Mouse (Mus musculus) thymus, postnatal 4 days (tissue): ENCODE measurements around the gene Ino80d.

Experiments used
- DNase-seq: peaks from one replicate; pipeline ENCODE4 v3.0.0; 2021

Ino80d gene

DNA sequence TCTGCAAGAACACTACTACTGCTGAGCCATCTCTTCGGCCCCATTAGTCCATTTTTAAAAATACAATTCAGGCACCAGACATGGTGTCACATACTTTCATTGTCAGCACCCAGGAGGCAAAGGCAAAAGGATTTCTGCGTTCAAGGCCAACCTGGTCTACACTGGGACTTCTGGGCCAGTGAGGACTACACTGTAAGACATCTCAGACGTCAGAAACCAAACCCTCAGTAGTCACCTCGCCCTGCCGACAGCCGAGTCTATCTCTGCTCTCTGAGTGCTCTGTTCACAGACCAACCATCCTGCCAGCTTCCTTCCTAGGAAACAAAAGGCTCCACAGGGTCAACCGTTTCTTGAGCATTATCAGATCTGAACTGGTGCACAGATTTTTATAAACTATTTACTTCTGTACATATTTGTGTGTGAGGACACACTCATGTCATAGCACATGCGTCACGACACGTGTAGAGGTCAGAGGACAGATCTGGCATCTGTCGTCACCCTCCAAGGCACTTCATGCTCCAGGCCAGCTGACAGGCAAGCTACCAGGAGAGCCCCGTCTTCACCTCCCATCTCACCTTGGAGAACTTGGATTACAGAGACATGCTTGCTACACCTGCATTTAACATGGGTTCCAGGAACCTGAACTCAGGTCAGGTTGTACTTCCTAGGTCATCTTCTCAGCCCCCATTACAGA lies 11.6 kb downstream of the Ino80d start:
- DNase-seq, result no peak

DNA sequence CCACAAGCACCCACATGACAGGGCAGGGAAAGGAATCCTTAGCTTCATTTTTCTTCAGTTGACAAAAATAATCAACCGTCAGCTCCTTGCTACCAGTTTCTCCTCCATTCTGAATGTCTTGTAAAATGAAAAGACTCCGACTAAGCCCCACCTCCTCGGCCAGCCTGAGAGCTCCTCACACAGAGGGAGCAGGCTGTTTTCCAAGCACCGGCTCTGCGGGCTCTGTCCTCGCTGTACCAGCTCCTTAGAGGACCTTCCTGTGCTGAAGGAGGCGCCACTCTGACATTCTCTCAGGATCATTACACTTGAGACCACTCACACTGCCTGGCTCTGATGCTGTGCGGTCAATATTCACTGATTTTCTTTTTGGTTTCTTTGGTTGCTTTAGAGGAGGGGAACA lies 14.3 kb downstream of the Ino80d start:
- DNase-seq, result no peak

DNA sequence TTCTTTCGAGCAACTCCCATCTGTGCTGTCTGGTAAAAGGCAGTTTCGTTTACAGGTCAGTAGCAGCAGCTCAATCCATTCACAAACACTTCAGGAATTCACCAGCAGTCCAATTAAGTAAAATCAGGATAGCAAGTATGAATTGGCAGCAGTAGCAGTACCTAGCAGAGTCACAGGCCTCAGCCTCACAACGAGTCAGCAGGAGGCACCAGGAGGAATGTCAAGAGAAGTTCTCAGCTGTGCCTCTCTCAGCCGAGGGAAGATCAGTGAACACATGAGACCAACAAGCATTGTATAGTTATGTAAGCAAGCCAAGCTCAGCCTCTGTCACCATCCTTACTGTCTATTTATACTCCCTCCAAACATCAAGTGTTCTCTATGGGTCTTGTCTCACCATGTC lies 15.6 kb downstream of the Ino80d start:
- DNase-seq, result no peak

DNA sequence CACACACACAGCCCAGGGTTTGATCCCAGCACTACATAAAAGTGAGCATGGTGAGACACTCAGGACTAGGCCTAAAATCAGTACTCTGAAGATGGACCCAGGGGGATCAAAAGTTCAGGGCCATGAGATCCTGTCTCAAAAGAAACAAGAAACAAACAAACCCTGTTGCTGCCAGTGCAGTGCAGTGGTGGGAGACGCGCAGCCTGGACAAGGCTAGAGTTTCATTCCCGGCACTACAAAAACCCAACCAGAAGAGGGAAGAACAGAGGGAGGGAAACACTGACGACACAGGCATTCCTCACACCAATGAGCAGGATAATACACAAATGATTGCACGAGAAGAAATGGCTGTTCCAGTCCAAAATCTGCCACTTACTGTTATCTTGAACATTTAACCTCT lies 18.4 kb downstream of the Ino80d start:
- DNase-seq, result no peak

DNA sequence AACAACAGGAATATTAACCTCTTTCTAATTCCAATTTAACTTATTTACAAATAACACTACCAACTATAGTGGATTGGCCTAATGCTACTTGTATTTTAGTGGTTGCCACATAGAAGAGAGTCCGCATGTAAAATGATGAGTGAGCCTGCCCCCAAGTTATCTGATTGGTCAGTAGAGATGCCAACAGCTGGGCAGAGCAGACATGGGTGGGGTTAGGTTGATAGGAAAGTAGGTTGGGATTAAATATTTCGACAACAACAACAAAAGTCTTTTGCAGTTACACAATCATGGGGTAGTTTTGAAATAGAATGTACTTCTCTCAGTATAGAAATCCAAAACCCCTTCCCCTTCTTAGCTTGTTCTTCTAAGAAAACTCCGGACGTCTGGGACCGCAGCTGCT lies 24.7 kb downstream of the Ino80d start:
- DNase-seq, result no peak

DNA sequence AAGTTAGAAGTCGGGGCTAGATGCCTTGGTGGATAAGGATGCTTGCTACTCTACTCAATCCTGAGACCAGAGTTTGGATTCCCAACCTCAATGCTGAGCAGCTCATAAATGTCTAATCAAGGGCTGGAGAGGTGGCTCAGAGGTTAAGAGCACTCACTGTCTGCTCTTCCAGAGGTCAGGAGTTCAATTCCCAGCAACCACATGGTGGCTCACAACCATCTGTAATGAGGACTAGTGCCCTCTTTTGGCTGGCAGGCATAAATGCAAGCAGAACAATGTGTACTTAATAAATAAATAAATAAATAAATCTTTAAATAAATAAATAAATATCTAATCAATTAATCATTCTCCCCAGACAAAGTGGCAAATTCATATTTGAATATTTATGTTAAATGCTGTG lies 25.9 kb downstream of the Ino80d start:
- DNase-seq, result no peak

DNA sequence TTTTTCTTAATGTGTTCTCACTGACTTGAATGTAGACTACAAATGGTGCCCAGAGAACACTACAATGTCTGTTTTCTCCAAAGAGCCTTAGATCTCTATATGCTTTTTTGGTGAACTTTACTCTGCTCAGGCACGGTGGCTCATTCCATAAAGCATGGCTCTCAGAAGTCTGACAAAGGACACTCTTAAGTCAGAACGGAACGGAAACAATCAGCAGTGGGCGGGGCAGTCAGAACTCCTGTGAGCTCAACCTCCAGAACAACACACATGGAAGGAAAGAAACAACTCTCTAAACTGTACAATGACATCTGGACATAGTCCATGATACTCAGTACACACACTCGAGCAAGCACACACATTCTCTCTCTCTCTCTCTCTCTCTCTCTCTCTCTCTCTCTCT lies 34.2 kb downstream of the Ino80d start:
- DNase-seq, result no peak

DNA sequence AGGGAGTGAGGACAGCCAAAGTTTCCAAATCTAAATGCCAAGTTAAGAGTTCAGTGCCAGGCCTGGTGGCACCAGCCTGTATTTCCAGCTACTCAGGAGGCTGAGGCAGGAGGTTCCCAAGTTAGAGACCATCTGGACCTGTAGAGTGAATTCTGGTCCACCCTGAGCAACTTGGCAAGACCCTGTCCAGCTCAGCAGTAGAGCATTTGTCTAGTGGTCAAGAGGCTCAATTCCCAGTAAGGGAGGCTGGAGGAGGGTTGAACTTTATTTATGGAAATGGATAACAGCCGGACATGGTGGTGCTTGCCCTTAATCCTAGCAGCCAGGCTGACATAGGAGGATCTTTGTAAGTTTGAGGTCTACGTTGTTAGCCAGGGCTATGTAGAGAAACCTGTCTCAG lies 38.1 kb downstream of the Ino80d start:
- no peak for DNase-seq

DNA sequence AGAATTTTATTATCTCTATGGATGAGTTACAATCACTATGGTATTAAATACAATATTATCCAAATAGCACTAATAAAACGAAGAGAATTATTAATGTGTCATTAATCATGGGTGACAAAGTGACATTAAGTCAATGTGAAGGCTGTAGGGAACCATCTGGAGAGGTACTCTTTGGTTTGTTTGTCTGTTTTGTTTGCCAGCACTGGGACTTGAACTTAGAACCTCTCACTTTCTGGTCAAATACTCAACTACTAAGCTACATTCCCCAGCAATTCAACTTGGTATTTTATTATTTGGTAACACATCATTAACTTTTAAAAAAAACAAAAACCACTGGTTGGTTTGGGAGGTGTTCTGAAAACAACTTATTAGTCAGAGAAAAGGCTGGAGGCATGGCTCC lies 43.1 kb downstream of the Ino80d start:
- DNase-seq, result no peak

DNA sequence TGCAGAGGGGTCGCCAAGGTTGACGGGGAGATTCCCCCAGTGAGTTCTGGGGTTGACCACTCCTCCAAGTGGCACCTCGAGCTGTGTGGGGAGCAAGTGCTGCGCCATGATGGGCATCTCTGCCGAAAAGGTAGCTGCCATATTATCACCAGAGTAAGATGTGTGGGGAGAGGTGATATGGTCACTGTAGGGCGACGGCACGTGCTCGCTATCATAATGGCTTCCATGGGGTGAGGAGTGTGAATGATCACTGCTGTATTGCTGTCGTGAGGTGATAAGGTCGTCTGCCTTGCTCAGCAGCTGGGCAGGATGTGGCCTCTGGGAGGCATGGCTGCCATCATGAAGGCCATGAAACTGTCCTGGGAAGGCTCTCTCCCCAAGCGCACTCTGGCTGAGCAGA lies 56.1 kb downstream of the Ino80d start:
- no peak for DNase-seq

DNA sequence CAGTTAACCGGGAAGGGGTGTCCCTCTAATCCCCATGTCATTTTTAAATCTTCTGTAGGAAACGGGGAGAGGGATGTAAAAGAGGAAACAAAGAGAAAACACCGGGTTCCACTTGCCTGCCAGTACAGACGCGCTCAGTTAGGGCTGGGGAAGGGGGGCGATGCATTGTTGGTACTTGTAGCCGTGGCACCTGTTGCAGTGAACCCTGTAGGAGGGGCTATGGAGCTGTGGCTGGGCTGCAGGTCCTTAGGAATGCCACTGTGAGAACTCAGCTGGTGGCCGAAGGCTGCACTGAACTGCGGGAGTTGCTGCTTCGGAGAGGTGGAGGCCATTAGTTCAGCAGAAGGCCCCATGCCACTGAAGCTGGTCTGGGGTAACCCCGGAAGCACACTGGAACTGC lies 56.6 kb downstream of the Ino80d start:
- DNase-seq, result no peak

DNA sequence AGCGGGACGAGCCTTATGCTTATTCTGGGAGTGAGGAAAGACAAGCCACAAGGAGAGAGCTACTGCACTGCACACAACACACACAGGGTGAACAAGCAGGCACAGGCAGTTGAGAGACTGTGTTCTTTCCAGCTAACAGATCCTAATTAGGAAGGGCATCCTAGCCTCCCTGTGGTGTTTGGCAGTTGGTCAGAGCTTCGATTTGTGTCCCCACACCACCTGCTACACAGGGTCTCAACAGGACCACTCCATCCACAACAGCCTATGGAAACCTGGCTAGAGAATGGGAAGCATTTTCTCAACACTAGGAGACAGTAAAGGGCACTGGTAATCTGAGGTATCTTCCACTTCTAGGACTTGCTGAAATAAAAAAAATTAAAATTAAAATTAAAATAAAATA lies 57.1 kb downstream of the Ino80d start:
- no peak for DNase-seq

DNA sequence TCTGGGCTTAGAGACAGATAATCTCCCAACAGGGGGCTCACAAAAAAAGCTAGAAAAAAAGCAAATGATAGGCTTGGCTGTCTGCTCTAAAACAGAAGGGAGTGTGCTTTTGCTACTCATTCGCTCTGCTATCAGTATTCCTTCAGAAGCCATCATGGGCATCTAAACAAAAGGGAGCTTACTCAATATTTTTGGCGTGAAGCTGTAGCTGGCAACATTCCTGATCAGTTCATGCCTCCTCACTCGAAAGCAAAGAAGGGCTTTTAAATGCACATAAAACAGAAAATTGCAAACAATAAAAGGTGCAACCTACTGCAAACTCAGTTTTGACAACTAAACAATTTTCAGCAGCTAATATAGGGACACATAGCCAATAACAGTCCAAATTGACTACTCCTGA lies 59.1 kb downstream of the Ino80d start:
- DNase-seq, result no peak

DNA sequence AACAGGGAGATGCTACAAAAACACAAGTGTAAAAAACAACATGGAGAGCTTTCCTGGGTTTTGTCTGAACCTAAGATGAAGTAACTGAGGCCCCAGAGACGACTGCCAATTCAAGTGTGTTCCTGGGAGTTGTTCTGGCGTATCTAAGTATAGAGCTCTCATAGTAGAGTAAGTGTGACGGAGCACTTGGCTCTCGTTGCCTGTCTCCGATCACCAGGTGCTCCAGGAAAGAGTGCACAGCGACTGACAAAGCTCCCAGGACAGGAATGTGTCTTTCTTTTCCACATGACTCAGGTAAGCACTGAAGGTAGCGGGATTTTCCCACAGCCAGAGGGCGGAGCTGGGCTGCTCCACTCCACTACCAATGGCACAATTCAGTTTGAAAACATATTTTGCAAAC lies 63.6 kb downstream of the Ino80d start:
- DNase-seq, result no peak

DNA sequence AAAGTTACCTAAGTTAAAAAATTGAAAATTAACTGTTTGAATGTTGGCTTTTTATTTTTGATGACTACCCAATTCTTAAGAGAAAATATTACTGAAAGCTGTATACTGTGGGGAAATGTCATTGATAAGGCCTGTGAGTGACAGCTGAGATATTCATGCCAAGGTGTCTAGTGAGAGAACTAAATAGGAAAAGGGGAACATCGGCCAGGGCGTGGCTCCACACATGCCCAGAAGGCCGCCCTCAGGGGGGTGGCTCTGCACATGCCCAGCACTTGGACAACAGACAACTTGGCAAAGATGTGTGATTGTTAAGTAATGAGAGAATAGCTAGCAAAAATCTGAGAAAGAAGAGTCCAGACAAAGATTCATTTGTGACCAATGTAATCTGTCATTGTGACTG lies 64.5 kb downstream of the Ino80d start:
- no peak for DNase-seq

DNA sequence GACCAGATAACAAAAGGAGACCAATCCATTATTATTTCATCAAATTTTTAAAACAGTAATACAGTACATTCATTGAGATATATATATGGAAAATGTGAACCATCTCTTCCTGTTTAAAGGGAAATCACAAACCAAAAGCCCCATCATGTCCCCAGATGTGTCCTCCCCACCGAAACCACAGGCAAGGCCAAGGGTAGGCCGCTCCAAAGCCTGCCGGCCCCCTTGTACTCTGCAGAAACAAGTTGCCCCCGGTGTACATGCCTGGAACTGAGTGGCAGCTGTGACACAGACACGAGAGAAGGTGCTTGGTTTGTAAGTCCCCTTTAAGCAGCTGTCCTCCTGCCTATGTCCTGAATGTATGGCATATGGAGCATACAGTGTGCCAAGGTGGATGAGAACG lies 66.5 kb downstream of the Ino80d start:
- no peak for DNase-seq

DNA sequence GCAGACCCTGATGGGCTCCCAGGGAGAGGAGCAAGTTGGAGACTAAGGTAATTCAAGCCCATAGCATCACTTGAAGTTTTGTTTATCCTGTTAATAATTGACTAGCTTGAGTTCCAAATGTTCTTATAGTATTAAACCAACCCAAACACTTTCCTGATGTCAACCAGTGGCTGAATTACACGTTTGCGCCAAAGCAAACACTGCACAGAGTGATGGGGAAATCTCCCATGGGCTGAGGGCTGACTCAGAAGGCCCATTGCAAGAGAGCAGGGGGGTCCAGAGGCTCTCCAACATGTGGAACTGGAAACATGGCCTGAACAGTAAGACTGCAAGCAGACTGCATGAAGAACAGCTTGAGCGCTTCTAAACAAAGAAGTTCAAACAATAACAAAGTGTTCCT lies 81.5 kb downstream of the Ino80d start:
- DNase-seq, result no peak

DNA sequence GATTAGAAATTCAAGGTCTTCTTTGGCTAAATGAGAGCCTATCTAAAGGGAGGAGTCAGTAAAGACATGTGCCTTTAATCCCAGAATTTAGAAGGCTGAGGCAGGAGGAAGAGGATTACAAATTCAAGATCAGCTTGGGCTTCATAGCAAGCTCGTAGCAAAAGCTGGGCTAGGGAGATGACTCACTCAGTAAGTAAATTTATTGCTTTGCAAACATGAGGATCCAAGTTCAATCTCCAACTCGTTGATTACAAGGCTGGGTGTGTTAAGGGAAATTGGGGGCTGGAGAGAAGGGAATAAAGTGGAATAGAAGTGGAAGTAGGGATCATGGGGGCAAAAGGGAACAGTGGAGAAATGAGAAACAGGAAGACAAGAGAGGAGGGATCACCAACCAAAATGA lies 94.6 kb downstream of the Ino80d start:
- no peak for DNase-seq

DNA sequence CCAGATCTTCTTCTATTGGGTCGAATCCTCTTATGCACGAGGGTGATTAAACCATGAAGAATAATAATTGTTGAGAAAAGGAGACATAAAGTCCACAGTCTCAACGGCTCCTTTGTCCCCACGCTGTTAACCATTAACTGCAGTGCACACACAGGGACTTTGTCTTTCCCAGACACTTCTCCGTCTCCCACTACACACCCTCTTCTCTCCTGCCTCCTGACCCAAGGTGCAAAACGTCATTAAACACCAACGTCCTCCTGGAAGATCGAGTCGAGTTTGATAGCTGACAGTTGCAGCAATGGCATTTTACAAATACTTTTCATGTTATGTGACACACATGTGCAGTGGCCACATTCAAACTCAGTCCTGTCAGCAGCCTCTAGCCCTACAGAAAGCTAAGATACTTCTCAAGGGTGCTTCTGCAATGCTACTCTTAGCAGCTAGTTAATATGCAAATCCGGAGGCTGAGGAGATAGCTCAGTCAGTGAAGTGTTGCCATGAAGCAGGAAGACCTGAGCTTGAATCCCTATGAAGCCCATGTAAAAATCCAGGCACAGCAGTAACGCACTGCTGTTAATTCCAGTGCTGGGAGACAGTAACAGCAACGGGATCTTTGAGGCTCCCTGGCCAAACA lies 109.3 kb downstream of the Ino80d start:
- DNase-seq, result no peak

DNA sequence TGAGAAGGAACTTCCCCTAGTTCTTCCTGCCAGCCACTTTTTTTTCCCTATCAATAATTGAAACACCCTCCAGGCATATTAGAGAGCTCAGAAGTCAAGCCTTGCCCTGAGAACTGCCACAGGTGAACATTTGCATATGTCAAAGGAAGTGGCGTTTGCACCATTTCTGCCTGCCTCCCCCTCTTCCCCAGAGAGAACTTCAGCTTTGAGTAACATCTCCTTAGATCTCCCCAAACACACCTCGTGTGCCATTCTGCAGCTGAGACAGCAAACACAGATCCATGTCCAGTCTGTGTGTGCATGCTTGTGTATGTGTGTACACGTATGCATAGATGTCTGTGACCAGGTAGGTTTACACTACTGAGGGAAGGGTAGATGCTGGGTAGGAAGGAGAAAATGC lies 112.6 kb downstream of the Ino80d start:
- DNase-seq, result no peak

DNA sequence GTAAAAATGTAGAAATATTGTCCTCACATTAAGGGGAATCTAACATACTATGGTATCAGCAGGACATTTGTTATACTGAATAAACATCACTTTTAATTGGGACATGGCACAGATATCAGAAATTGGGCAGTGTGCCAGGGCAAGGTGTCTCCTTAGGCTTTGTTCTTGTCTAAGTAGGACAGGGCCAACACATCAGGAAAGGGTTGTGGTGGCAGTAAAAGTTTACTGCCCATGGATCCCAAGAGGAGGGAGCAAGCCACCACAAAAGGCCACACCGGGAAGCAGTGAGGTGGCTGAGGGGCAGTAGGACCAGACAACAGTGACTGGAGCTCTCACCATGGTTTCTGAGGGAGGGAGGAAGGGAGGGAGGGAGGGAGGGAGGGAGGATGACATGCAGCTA lies 121.1 kb downstream of the Ino80d start:
- no peak for DNase-seq

DNA sequence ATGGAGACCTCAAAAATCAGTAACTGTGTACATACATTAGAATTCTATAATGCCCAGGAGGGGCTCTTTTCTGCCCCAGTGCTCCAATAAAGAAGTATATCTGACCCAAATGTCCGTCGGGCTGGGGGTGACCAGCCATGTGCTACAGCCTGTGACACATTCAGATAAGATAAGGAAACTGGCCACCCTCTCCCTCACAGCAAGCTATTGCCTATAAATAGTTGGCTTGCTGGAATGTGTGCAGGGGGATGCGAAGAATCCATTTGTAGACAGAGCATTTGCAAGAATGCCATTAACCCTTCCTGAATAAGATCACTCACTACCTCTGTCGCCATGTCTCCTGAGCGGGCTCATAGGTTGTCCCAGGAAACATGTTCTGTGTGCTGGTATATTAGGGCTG lies 121.8 kb downstream of the Ino80d start:
- no peak for DNase-seq

DNA sequence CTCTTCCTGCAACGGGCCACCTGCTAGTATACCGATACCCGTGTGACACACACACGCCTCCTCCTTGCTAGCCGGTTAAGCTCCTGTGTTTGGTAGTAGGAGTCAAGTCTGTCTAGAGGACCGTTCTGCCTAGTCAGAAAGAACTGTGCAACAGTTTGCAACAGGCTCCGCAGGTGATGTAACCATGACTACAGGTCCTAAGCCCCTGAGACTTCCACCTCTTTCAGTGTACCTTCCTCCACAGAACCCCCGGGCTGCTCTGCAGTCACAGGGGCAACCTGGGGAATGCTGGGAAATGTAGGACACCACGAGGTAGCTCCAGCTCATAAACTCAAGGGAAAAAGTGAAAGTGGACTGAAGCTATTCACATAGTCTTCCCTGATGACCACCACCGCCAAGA lies 123.4 kb downstream of the Ino80d start:
- no peak for DNase-seq

DNA sequence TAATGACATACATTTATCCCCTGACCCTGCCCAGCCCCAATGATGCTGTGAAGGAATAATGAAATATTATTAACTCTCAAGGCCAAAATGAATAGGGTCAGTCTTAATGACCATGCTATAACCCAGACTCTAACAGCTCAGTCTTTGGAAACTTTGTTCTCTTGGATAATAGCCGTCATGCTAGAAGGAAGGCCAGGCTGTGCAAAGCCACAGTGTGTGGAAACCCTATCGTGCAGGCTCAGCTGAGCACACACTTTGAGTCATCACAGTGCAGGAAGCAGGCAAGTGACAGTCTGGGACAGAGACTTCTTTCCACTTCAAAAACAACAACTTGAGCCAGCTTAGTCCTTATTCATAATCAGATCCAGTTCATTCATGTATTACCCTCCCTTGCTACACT lies 126.9 kb downstream of the Ino80d start:
- DNase-seq, result no peak

DNA sequence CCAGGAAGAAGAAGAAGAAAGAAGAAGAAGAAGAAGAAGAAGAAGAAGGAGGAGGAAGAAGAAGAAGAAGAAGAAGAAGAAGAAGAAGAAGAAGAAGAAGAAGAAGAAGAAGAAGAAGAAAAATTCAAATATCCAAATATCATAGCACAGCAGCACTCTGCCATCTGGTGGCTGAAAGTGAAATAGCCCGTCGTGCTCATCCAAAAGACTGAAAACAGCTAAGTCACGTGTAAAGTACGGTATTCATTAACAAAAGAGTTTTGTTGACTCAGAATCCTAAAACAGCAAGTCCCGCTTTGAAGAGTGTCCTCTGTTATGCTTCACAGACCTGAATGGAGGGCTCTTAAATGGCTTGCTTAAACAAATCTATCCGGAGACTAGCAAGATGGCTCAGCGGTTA lies 128.2 kb downstream of the Ino80d start:
- peak; percentile 63 for DNase-seq
